Comparison of ENCODE assay signal across 31 mouse cellular contexts in genomic region chrX:8140446-8140845, GRCm38 (mm10). TPM values are rescaled to one million over a fixed set of nuclear protein-coding genes. Genes with fewer than 3 reads are reported as not detected.
"Had no signal": no experiment of that assay in that cellular context is flagged by ENCODE, and none has a peak within 500 bp of the region (broad histone marks: within the 10 kb centered on the region; RNA-seq: fewer than 3 reads in every experiment).

No protein-coding gene starts in this region.

- H3K4me3 ChIP-seq: heart, embryonic 10.5 days; heart, embryonic 12.5 days; heart, embryonic 13.5 days; heart, embryonic 15.5 days; hindbrain, embryonic 10.5 days; hindbrain, embryonic 12.5 days; hindbrain, embryonic 13.5 days; hindbrain, embryonic 15.5 days; intestine, embryonic 15.5 days; kidney, embryonic 15.5 days; layer of hippocampus, adult 2 months had no signal

- H3K27ac ChIP-seq: heart, embryonic 10.5 days; heart, embryonic 13.5 days; heart, embryonic 15.5 days; hindbrain, embryonic 10.5 days; hindbrain, embryonic 12.5 days; hindbrain, embryonic 13.5 days; hindbrain, embryonic 14.5 days; hindbrain, embryonic 15.5 days; hindbrain, postnatal 0 days; intestine, embryonic 15.5 days; kidney, embryonic 15.5 days; kidney, postnatal 0 days; layer of hippocampus, adult 2 months had no signal

- DNase-seq: heart, postnatal 10 days; heart, postnatal 14 days; heart, postnatal 36 days; heart, postnatal 4 days; kidney, adult 11 months; kidney, adult 18-20 months; kidney, adult 2 months; kidney, adult 8-10 months; kidney, adult 9 months; kidney, postnatal 10 days; kidney, postnatal 14 days; kidney, postnatal 25 days; kidney, postnatal 36 days; kidney, postnatal 4 days; layer of hippocampus, adult 9-11 months; layer of hippocampus, postnatal 36 days had no signal

- H3K9me3 ChIP-seq: heart, embryonic 10.5 days; heart, embryonic 12.5 days; heart, embryonic 13.5 days; heart, embryonic 15.5 days; hindbrain, embryonic 12.5 days; hindbrain, embryonic 13.5 days; hindbrain, embryonic 15.5 days; intestine, embryonic 15.5 days; kidney, embryonic 15.5 days had no signal

- H3K4me1 ChIP-seq: intestine, embryonic 15.5 days had no signal

- H3K4me2 ChIP-seq: heart, embryonic 11.5 days; heart, embryonic 12.5 days; heart, embryonic 13.5 days; heart, embryonic 15.5 days; hindbrain, embryonic 12.5 days; hindbrain, embryonic 13.5 days; hindbrain, embryonic 14.5 days; hindbrain, embryonic 15.5 days; intestine, embryonic 15.5 days; kidney, embryonic 15.5 days had no signal

- H3K36me3 ChIP-seq: intestine, embryonic 15.5 days had no signal

- H3K9ac ChIP-seq: heart, embryonic 12.5 days; heart, embryonic 13.5 days; heart, embryonic 15.5 days; hindbrain, embryonic 12.5 days; hindbrain, embryonic 13.5 days; hindbrain, embryonic 14.5 days; hindbrain, embryonic 15.5 days; intestine, embryonic 15.5 days; kidney, embryonic 15.5 days had no signal

- H3K27me3 ChIP-seq: heart, embryonic 12.5 days; heart, embryonic 13.5 days; heart, embryonic 15.5 days; hindbrain, embryonic 12.5 days; hindbrain, embryonic 13.5 days; hindbrain, embryonic 15.5 days; intestine, embryonic 15.5 days; kidney, embryonic 15.5 days had no signal

RNA-seq across cellular contexts. Expression of gene Was, which starts 50.1 kb away (rescaled TPM):
- polyA plus RNA-seq: hindbrain, embryonic 12.5 days had no signal
